Mouse (Mus musculus) WW6 (cell line): ENCODE measurements around the gene Mafg.

ENCODE experiments used
- DNase-seq: peaks from one replicate; pipeline ENCODE4 v3.0.0-alpha.2; 2013; ENCODE audit warnings: low read depth, low spot score

The Mafg gene

DNA sequence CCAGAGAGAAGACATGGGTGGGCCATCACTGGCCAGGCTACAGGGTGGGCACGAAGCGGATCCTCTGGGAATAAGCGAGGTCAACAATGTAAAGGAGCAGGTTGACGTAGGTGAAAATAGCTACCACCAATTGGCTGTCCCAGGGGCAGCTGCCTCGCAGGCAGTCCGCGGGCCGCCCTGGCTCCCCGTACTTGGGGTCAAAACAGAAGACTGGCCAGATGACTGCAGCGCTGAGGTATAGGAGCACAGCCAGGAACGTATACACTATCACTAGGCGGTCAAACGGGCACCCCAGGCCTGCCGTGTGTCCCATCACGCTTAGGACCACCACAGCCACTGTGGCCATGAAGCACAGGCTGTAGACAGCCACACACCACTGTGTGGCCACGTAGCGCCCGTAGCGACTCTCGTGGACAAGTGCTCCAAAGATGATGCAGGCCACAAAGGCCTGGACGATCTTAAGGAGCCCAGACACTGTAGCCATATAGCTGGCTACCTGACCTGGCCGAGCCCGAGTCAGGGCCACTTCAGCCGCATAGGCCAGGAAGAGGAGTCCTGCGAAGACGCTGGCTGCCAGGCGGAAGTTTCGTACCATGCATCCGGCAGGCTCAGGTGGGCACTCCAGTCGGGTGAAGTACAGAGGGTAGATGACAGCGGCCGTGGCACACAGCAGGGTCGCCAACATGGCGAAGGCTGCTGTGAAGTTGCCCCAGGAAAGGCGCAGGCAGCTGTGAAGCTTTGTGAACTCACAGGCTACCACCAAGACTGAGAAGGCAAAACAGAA lies 13.8 kb upstream of the Mafg start:
- no peak for DNase-seq

DNA sequence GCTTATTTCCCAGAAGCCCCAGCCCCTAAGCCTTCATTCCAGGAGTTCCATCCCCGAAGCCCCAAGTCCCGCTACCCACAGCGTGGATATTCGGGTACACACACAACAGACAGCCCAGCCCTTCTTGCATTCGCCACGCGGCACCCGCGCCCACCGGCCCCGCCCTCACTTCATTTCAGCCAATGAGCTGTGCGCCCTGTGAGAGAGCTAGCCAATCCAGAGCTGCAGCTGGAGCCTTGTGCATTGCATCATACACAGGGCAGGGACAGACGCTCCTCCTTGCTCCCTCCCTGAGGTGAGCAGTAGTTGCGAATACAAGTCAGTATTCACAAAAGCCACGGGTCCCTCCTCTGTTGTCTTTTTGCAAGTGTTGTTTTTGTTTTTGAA lies 10.2 kb upstream of the Mafg start, which contains the start of gene Pycr1:
Gene Pycr1 (minus strand): TSS at position 169 of the 387 bp plus-strand sequence.
- DNase-seq: peak; percentile 90

- DNase-seq: no peak
These were observed 9.7 kb upstream of the Mafg start for GRCm38 (mm10) chr11:120642939-120643600.

DNA sequence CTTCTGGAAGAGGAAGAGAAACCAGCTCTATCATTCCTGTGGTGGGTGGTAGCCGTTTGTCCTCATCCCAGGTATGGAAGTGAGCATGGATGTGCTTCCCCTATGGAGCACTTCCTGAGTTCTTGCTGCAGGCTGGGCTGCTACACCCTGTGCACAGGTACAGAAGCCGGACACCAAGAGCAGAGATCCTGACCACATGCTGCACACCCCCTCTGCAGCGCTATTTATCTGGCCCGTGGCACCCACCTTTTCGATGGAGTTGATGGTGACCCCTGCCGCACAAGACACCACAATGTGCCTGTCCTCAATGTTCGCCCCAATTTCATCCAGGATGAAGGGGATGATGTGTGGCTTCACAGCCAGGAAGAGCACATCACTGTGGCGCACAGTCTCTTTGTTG lies 8.5 kb upstream of the Mafg start:
- no peak for DNase-seq

DNA sequence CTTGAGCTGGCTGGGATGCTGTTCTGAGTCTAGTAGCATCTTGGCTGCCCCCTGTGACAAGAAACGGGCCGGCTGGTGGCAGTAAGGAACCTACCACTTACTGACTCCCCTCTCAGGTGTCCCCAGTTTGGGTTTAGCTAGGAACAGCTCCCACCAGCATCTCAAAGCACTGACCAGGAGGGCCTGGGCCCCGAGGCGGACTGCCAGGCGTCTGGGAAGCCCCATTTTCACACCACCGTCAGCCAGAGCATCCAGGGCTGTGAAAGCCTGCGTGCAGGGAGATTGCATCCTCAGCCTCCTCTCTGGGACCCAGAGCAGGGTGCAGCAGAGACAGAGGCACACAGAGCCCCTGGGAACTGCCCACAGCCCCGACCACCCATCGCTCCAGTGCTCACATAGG lies 7.9 kb upstream of the Mafg start:
- DNase-seq: no peak

DNA sequence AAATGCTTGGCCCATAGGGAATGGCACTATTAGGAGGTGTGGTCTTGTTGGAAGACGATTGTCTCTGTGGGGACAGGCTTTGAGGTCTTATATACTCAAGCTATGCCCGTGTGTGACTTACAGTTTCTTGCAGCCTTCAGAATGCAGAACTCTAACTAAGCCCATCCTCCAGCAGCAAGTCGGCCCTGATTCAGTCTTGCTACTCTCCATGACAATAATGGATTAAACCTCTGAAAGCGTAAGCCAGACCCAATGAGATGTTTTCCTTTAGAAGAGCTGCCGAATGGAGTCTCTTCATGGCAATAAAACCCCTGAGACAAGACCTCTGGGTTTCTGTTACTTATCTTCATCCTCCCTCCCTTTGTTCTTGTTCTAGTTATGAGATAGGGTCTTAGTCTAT lies 1.4 kb upstream of the Mafg start:
- DNase-seq: no peak

GRCm38 (mm10) chr11:120632559-120633519 lies 561 bp downstream of the Mafg start:
- DNase-seq: no peak

DNA sequence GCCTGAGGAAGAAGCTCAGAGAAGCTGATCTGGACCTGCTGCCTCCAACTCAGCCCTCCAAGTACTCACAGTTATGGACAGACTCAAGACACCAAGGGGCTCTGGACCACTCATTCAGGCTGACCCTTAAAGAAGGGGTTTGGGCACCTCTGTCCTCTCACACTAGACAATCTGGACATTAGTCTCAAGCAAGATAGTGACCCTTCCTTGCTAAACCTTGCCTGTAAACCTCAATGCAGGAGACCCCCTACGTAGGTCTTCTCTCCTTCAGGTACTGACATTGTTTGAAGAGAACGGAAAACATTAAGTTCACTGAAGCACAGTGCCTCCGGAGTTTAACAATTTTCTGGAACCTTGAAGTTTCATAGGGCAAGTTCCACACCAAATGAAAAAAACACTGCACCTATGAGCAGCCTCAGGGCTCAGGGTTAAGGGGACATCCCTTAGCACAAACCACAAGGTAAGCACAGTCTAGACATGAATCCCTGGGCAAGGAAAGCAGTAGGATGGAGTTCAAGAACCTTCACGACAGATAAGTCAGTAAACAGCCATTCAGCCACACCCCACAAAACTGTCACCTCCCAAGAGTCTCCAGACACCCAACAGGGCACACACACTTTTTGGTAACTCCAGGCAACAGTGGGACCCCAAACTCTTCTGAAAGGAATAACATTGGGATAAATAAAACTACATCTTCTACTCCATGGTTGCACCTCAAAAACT lies 1.5 kb downstream of the Mafg start:
- no peak for DNase-seq

DNA sequence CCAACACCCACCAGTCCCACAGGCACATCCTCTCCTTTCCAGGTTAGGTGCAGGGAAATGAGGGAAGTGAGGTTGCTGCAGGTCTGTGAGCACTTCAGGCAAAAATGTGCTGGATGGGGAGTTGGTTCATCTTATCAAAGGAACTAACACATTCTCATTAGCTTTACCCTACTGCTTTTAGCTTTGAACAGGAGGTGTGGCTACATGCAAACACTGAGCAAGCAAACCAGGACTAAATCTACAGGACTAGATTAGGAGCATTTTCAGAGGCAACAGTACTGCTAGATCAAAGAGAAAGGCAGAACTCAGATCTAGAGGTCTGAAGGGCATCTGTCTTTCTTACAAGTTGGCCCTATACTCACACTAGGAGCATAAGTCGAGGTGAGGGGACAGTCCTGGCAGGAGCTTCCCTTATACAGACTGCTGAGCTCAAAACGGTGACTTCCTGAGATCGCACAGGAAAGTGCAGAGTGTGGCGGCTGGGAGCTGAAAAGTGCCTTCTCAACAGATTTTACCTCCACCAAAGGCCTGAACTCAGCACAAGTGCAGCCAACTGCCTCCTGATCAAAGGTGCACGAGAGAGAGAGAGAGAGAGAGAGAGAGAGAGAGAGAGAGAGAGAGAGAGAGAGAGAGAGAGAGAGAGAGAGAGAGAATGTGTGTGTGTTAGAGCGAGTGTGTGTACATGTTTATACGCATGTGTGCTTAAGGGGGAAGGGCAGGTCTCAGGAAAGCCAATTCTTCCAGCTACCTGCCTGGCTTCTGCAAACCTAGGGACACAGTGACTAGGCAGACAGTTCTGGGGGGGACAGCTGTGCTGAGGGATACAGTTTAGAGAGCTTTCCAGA lies 2.3 kb downstream of the Mafg start:
- no peak for DNase-seq

- DNase-seq: no peak
These were observed 3.0 kb downstream of the Mafg start for GRCm38 (mm10) chr11:120630401-120630871.

DNA sequence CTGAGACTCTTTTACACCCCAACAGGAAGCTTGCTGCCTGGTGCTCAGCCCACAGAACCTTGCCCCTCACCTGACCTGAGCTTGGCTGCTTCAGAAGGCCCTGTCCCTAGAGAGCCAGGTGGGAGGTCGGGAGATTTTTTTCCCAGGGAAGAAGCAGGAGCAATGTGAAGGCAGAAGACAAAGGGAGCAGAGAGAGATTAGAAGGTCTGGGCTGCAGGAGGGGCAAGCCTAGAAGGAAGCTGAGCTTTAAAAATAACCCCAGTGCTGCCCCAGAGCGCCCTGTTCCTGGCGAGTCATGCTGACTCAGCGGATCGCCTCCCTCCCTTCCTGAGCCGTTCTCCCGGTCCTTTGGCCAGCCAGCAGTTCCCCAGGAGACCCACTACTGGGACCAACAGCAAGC lies 3.5 kb downstream of the Mafg start:
- DNase-seq: no peak

DNA sequence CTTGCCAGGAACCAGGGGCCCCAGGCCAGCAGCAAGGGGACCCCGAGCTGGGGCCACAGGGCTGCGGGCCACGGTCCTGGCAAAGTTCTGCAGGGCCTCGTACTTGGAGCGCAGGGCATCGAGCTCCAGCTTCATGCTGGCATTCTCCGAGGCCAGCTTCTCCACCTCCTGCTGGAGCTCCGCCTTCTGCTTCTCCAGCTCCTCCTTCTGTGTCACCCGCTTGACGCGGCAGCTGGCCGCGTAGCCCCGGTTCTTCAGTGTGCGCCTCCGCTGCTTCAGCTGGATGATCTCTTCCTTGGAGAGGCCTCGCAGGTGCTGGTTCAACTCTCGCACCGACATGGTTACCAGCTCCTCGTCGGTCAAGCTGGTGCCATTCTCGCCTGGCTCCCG lies 4.1 kb downstream of the Mafg start:
- DNase-seq: no peak

DNA sequence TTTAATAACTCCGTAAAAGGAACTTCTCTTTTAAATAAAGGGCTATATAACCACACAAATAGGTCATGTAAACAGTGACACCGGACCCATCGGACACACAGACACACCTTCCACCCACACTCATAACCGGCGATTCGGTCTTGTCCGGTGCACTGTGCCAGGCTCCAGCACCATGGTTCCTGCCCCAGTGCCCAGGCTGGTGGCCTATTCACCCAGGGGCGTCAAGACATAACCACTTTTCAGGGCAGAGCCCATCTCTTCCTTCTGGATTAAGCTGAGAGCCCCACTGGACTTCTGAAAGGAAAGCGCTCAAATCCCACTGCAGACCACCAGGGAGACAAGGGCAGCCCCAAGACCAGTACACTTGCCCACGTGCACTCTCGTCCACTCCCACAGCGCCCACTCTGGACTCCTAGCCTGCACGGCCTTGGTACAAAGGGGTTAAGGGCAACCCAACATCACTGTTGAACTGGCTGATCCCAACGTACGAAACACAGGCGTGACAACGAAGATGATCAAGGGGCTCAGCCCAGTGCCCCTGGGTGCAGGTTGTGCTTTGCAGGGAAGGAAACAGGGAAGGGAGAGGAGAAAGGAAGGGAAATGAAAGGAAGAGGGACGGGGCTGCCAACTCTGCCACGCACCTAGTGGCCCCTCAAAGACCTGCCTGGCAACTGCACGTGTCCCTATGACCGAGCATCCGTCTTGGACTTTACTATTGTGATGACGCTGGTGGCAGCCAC lies 4.6 kb downstream of the Mafg start:
- no peak for DNase-seq

- DNase-seq: no peak
These were observed 5.7 kb downstream of the Mafg start for GRCm38 (mm10) chr11:120627468-120628300.

GRCm38 (mm10) chr11:120626785-120627467 lies 6.5 kb downstream of the Mafg start:
- no peak for DNase-seq

DNA sequence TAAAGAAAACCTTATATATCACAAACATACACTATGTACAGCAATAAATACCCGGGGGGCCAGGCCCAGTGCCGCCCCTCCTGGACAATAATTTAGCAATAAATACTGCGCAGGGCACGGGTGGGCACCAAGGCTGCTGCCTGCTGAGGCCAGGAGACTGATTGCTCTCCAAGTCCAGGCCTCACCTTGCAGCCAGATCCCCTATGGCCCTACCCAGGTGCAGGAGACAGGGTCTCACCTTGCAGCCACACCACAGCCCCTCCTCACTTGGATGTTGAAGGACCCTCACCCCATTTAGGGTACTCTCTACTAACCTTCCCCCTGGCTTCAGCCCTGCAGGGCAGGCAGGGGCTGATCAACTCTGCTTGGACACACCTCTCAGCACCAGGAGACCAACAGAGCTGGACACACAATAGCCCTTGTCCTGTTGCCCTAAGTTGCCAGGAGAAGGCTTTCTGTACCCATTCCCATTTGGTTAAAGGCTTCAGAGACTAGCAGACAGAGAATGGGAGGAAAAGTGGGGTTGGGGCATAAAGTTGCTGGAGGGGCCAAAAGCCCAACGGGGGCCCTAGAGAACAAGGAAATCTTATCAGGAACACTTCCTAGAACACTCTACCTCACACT lies 8.1 kb downstream of the Mafg start, which contains the start of gene Sirt7:
Gene Sirt7 (minus strand): TSS at position 89 of the 624 bp plus-strand sequence.
- DNase-seq: no peak

DNA sequence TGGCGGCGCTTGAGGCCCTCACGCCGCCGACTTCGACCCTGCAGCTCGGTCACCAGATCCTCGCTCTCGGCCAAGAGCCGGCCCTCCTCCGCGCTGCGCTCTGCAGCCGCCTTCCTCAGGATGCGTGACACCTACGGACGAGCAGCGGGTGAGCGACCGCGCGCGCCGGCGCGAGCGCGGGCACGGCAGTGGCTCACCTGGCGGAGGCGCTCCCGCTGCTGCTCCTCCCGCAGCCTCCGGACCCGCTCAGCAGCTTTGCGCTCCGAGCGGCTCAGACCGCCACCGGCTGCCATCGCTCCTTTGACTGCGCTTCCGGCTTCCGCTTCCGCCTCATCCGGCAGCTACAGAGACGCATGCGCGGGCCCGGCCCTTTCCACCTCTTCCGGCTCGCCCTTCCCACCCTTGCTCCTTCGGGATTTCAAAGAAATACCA lies 8.7 kb downstream of the Mafg start:
- DNase-seq: peak; percentile 73
